Mouse (Mus musculus): ENCODE results near the gene Pde10a. TPM values are rescaled to one million over a fixed set of nuclear protein-coding genes. Genes with fewer than 3 reads are reported as not detected.

Gene Pde10a
- total and polyA plus RNA-seq, 3 experiments: 0.04 to 0.41 (median 0.21) TPM

- H3K27ac ChIP-seq (ENCODE audit: insufficient read depth, low read depth): no peak overlapping the region
- no peak overlapping the region for H3K4me3 ChIP-seq (replicated peaks in 1 of 3; ENCODE audit: low read depth in 2 of 3, low read length in 2 of 3, poor library complexity in 1 of 3)
- no peak for TF ChIP-seq MAFK (IDR thresholded peaks at IDR 0.05; ENCODE audit: insufficient replicate concordance, low read length)
- DNase-seq (ENCODE audit: extremely low read depth): no peak
- H3K27me3 ChIP-seq (replicated peaks): peaks cover 7% of the 10 kb centered on the region
- no peaks in the 10 kb centered on the region for H3K79me2 ChIP-seq (replicated peaks; ENCODE audit: control insufficient read depth, extremely low read depth, insufficient read depth, poor library complexity, severe bottlenecking)
- no peaks in the 10 kb centered on the region for H3K36me3 ChIP-seq (replicated peaks in 1 of 2; ENCODE audit: control insufficient read depth in 1 of 2, insufficient read depth in 1 of 2, low read length in 1 of 2)
- H3K9me3 ChIP-seq (replicated peaks; ENCODE audit: low read length): no peaks in the 10 kb centered on the region
- peaks cover 0 to 7% of the 10 kb centered on the region in 2 experiments; a peak in 2 of 4 replicates for H3K4me1 ChIP-seq (ENCODE audit: control insufficient read depth in 1 of 2, insufficient read depth in 2 of 2)
- no peak overlapping the region for H3K4me2 ChIP-seq (ENCODE audit: insufficient read depth, low read depth, poor library complexity, severe bottlenecking)
- H3K9ac ChIP-seq (ENCODE audit: insufficient read depth, low read depth): no peak overlapping the region
- in situ Hi-C loops (cut with MboI; ENCODE audit: low pct_ligation_motif_present, low pct_unique_long_range_greater_than_20kb, low sequenced_read_pairs): no loop called here
- dilution Hi-C loops (cut with MboI; ENCODE audit: extremely low pct_ligation_motif_present, extremely low pct_unique_long_range_greater_than_20kb, low sequenced_read_pairs): no loop called here
Observed at GRCm38 (mm10) chr17:8903555-8904283, 378.5 kb downstream of the Pde10a start.

- Histone ChIP-seq H3K4me2 (ENCODE audit: insufficient read depth, low read depth, poor library complexity, severe bottlenecking) (no peak overlapping the region), H3K27me3 (replicated peaks) (peaks cover 6% of the 10 kb centered on the region), H3K9ac (ENCODE audit: insufficient read depth, low read depth) (no peak overlapping the region), H3K79me2 (replicated peaks; ENCODE audit: control insufficient read depth, extremely low read depth, insufficient read depth, poor library complexity, severe bottlenecking) (no peaks in the 10 kb centered on the region), H3K9me3 (replicated peaks; ENCODE audit: low read length) (no peaks in the 10 kb centered on the region), H3K4me3 (replicated peaks in 1 of 3; ENCODE audit: low read depth in 2 of 3, low read length in 2 of 3, poor library complexity in 1 of 3) (no peak overlapping the region), H3K36me3 (replicated peaks in 1 of 2; ENCODE audit: control insufficient read depth in 1 of 2, insufficient read depth in 1 of 2, low read length in 1 of 2) (no peaks in the 10 kb centered on the region), H3K27ac (ENCODE audit: insufficient read depth, low read depth) (no peak overlapping the region), H3K4me1 (ENCODE audit: control insufficient read depth in 1 of 2, insufficient read depth in 2 of 2) (peaks cover 2 to 17% of the 10 kb centered on the region in 2 experiments; a peak in 3 of 4 replicates)
- dilution Hi-C loops (cut with MboI; ENCODE audit: extremely low pct_ligation_motif_present, extremely low pct_unique_long_range_greater_than_20kb, low sequenced_read_pairs): no loop called here
- TF ChIP-seq JUND (conservative IDR thresholded peaks at IDR 0.05; ENCODE audit: low read depth, low read length): no peak
- no peak for TF ChIP-seq MAFK (IDR thresholded peaks at IDR 0.05; ENCODE audit: insufficient replicate concordance, low read length)
- TF ChIP-seq ZMIZ1 (IDR thresholded peaks at IDR 0.05; ENCODE audit: low read depth, low read length): no peak
- no peak for TF ChIP-seq CHD2 (IDR thresholded peaks at IDR 0.05; ENCODE audit: low read length)
- TF ChIP-seq HCFC1 (IDR thresholded peaks at IDR 0.05; ENCODE audit: low read depth, low read length): no peak
- no peak for TF ChIP-seq MEF2A (IDR thresholded peaks at IDR 0.05; ENCODE audit: borderline replicate concordance, low read depth, low read length)
- no peak for TF ChIP-seq E2F4 (IDR thresholded peaks at IDR 0.05; ENCODE audit: insufficient replicate concordance, low read depth, low read length)
- TF ChIP-seq CHD1 (IDR thresholded peaks at IDR 0.05; ENCODE audit: low read depth, low read length): no peak
- in situ Hi-C loops (cut with MboI; ENCODE audit: low pct_ligation_motif_present, low pct_unique_long_range_greater_than_20kb, low sequenced_read_pairs): no loop called here
- no peak for DNase-seq (ENCODE audit: extremely low read depth)
Observed at GRCm38 (mm10) chr17:8910571-8910970, 385.4 kb downstream of the Pde10a start.

GRCm38 (mm10) chr17:8912933-8913332 lies 387.8 kb downstream of the Pde10a start:
- dilution Hi-C loops (cut with MboI; ENCODE audit: extremely low pct_ligation_motif_present, extremely low pct_unique_long_range_greater_than_20kb, low sequenced_read_pairs) (no loop called here), in situ Hi-C loops (cut with MboI; ENCODE audit: low pct_ligation_motif_present, low pct_unique_long_range_greater_than_20kb, low sequenced_read_pairs) (no loop called here)
- TF ChIP-seq KAT2A (IDR thresholded peaks at IDR 0.05; ENCODE audit: insufficient replicate concordance, low read length) (no peak), POLR2AphosphoS2 (IDR thresholded peaks at IDR 0.05; ENCODE audit: low read depth, low read length) (no peak), GABPA (IDR thresholded peaks at IDR 0.05; ENCODE audit: insufficient replicate concordance, low read depth, low read length) (no peak), RCOR1 (conservative IDR thresholded peaks at IDR 0.05; ENCODE audit: low read depth, low read length) (no peak), POLR2A (IDR thresholded peaks at IDR 0.05; ENCODE audit: low read depth, low read length) (no peak), E2F4 (IDR thresholded peaks at IDR 0.05; ENCODE audit: insufficient replicate concordance, low read depth, low read length) (no peak), BHLHE40 (IDR thresholded peaks at IDR 0.05; ENCODE audit: low read depth, low read length) (no peak), PAX5 (IDR thresholded peaks at IDR 0.05; ENCODE audit: low read length) (no peak), ZC3H11A (IDR thresholded peaks at IDR 0.05; ENCODE audit: low read depth, low read length) (no peak), MAFK (IDR thresholded peaks at IDR 0.05; ENCODE audit: insufficient replicate concordance, low read length) (no peak), JUND (conservative IDR thresholded peaks at IDR 0.05; ENCODE audit: low read depth, low read length) (no peak), RAD21 (IDR thresholded peaks at IDR 0.05; ENCODE audit: low read depth, low read length) (no peak), TCF12 (IDR thresholded peaks at IDR 0.05; ENCODE audit: low read depth, low read length) (no peak), TBP (conservative IDR thresholded peaks at IDR 0.05; ENCODE audit: low read depth, low read length) (no peak), CHD2 (IDR thresholded peaks at IDR 0.05; ENCODE audit: low read length) (no peak)
- Histone ChIP-seq H3K4me1 (ENCODE audit: control insufficient read depth in 1 of 2, insufficient read depth in 2 of 2) (peaks cover 2 to 10% of the 10 kb centered on the region in 2 experiments; a peak in 3 of 4 replicates), H3K27ac (ENCODE audit: insufficient read depth, low read depth) (no peak overlapping the region), H3K79me2 (replicated peaks; ENCODE audit: control insufficient read depth, extremely low read depth, insufficient read depth, poor library complexity, severe bottlenecking) (no peaks in the 10 kb centered on the region), H3K27me3 (replicated peaks) (no peaks in the 10 kb centered on the region), H3K9ac (ENCODE audit: insufficient read depth, low read depth) (no peak overlapping the region), H3K36me3 (replicated peaks in 1 of 2; ENCODE audit: control insufficient read depth in 1 of 2, insufficient read depth in 1 of 2, low read length in 1 of 2) (no peaks in the 10 kb centered on the region), H3K9me3 (replicated peaks; ENCODE audit: low read length) (no peaks in the 10 kb centered on the region), H3K4me3 (replicated peaks in 1 of 3; ENCODE audit: low read depth in 2 of 3, low read length in 2 of 3, poor library complexity in 1 of 3) (no peak overlapping the region), H3K4me2 (ENCODE audit: insufficient read depth, low read depth, poor library complexity, severe bottlenecking) (no peak overlapping the region)
- DNase-seq (ENCODE audit: extremely low read depth): no peak

Data from CH12.LX (cell line).